Mouse (Mus musculus): Measurements from ENCODE around the gene Fgfbp3. TPM values are rescaled to one million over a fixed set of nuclear protein-coding genes. Genes with fewer than 3 reads are reported as not detected.

Fgfbp3 gene
- polyA plus RNA-seq, 1 experiment from 2014 or later = 11.2 TPM

GRCm38 (mm10) chr19:36909150-36909549, 10.3 kb downstream of the Fgfbp3 start:
- H3K27me3 ChIP-seq = no peaks in the 10 kb centered on the region
- H3K27ac ChIP-seq = no peak overlapping the region
- H3K4me1 ChIP-seq = no peaks in the 10 kb centered on the region
- WGBS = 84% methylated on average over 3 of the region's 3 CpGs
- no peak overlapping the region for H3K4me3 ChIP-seq
- H3K9me3 ChIP-seq = no peaks in the 10 kb centered on the region
- no peak overlapping the region for H3K9ac ChIP-seq
- ATAC-seq (ENCODE audit: insufficient number of reproducible peaks, insufficient read depth, low FRiP score, low TSS enrichment) = no peak
- H3K4me2 ChIP-seq (replicated peaks) = no peak overlapping the region
- no peaks in the 10 kb centered on the region for H3K36me3 ChIP-seq

GRCm38 (mm10) chr19:36904211-36905007, 15.0 kb downstream of the Fgfbp3 start:
- Histone ChIP-seq H3K9ac (peak overlapping the region; percentile 66), H3K27ac (peak overlapping the region; percentile 54), H3K27me3 (no peaks in the 10 kb centered on the region), H3K36me3 (no peaks in the 10 kb centered on the region), H3K4me1 (no peaks in the 10 kb centered on the region), H3K4me3 (peak overlapping the region; percentile 52), H3K4me2 (replicated peaks) (peak overlapping the region; percentile 85), H3K9me3 (no peaks in the 10 kb centered on the region)
- 2% methylated on average over 41 of the region's 41 CpGs for WGBS
- peak; percentile 87 for ATAC-seq (ENCODE audit: insufficient number of reproducible peaks, insufficient read depth, low FRiP score, low TSS enrichment)

- Histone ChIP-seq H3K9ac (no peak overlapping the region), H3K4me1 (no peaks in the 10 kb centered on the region), H3K4me2 (replicated peaks) (peak overlapping the region; percentile 85; the same call in 1 of the 2 replicates), H3K27me3 (no peaks in the 10 kb centered on the region), H3K4me3 (peak overlapping the region; percentile 52; the same call in 1 of the 2 replicates), H3K9me3 (no peaks in the 10 kb centered on the region), H3K36me3 (no peaks in the 10 kb centered on the region), H3K27ac (no peak overlapping the region)
- no peak for ATAC-seq (ENCODE audit: insufficient number of reproducible peaks, insufficient read depth, low FRiP score, low TSS enrichment)
- WGBS = 33% methylated on average over 7 of the region's 7 CpGs
Observed at GRCm38 (mm10) chr19:36903377-36903776, 16.0 kb downstream of the Fgfbp3 start.

- WGBS = 43% methylated on average over 9 of the region's 9 CpGs
- Histone ChIP-seq H3K4me1 (no peaks in the 10 kb centered on the region), H3K27me3 (no peaks in the 10 kb centered on the region), H3K4me3 (no peak overlapping the region), H3K9me3 (no peaks in the 10 kb centered on the region), H3K4me2 (replicated peaks) (no peak overlapping the region), H3K27ac (no peak overlapping the region), H3K36me3 (peaks cover 15% of the 10 kb centered on the region), H3K9ac (no peak overlapping the region)
- no peak for ATAC-seq (ENCODE audit: insufficient number of reproducible peaks, insufficient read depth, low FRiP score, low TSS enrichment)
Observed at GRCm38 (mm10) chr19:36897778-36898177, 21.6 kb downstream of the Fgfbp3 start.

DNA sequence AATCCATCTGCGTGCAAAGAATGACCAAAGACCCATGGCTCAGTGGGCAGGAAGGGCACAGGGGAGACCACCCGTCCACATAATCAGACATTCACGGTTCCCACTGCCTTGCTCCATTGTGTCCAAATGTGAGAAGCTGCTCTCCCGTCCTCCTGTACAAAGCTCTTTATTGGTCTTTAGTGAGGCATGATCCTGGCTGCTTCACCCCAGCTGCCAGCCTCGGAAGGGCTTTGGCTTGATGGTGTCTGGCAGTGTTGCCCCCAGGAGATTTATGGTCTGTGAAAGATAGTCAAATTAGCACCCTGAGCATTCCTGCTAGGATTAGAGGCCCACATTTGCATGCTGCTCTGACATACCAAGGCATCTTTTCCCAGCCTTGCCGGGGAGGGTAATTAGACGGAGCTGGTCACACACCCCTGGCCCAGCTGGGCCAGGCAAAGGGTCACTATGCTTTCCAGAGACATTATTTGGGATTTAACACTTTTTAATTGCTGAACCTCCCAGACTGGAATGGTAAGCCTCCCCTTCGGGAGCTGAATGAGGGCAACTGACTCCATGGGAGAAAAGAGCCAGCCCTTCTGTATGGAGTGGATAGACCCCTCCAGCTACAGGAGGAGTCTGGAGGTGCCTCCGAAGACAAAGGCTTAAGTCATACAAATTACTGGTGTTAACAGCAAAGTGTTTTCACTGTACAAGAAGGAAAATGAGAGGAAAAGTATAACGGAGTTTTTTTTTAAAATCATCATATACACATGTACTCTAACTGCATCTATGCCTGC, 22.4 kb downstream of the Fgfbp3 start:
- Histone ChIP-seq H3K4me1 (no peaks in the 10 kb centered on the region), H3K4me2 (replicated peaks) (no peak overlapping the region), H3K9me3 (no peaks in the 10 kb centered on the region), H3K9ac (no peak overlapping the region), H3K4me3 (no peak overlapping the region), H3K27me3 (no peaks in the 10 kb centered on the region), H3K27ac (peak overlapping the region; percentile 46; the same call in 1 of the 2 replicates), H3K36me3 (peaks cover 19% of the 10 kb centered on the region)
- ATAC-seq (ENCODE audit: insufficient number of reproducible peaks, insufficient read depth, low FRiP score, low TSS enrichment) = peak; percentile 50; the same call in 1 of the 2 replicates
- WGBS = 18% methylated on average over 10 of the region's 10 CpGs

DNA sequence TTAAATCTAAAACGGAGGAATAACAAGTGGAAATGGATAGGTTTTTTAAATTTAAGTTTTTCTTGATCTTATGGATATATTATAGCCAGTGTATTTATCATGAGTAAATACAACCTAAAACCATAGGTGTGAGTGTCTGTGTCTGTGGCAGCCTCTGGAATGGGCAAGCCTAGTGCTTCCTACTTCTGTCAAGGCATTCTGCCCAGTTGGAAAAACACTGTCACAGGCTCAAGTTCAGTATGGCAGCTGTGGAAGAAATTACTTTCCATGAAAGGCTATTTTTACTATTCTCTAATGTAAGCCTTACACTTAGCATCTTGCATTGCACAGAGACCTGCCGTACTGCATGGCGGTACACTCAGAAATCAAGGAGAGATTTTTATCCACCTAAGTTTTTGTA, 27.7 kb downstream of the Fgfbp3 start:
- H3K4me3 ChIP-seq = no peak overlapping the region
- WGBS = 91% methylated on average over 3 of the region's 3 CpGs
- no peak for ATAC-seq (ENCODE audit: insufficient number of reproducible peaks, insufficient read depth, low FRiP score, low TSS enrichment)

DNA sequence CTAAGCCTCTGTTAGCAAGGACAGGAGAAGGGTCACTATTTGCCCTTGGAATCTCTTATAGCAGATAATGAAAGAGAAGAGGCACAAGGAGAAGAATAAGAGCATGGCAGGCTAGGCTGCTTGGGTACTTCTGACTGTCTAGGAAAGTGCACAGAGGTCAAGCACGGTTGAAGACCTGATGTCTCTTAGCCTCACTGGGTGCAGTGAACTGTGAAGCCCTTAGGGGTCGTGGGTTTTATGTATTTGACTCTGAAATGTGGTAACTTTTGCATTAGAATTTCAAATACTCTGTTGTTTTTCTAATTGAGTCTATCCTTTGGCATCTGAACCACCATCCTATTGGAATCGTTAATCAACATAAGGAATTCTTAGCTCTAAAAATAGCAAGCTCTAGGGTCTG, 31.7 kb downstream of the Fgfbp3 start:
- H3K36me3 ChIP-seq = peaks cover 86% of the 10 kb centered on the region
- WGBS = 77% methylated on average over 3 of the region's 3 CpGs
- no peak overlapping the region for H3K9ac ChIP-seq
- no peak for ATAC-seq (ENCODE audit: insufficient number of reproducible peaks, insufficient read depth, low FRiP score, low TSS enrichment)
- no peaks in the 10 kb centered on the region for H3K4me1 ChIP-seq
- H3K27me3 ChIP-seq = no peaks in the 10 kb centered on the region
- H3K4me2 ChIP-seq (replicated peaks) = no peak overlapping the region
- no peaks in the 10 kb centered on the region for H3K9me3 ChIP-seq
- H3K27ac ChIP-seq = no peak overlapping the region
- H3K4me3 ChIP-seq = no peak overlapping the region

More for the DNA sequence above, 27.7 kb downstream of the Fgfbp3 start:
- H3K9ac ChIP-seq = no peak overlapping the region
- H3K4me1 ChIP-seq = no peaks in the 10 kb centered on the region
- H3K27me3 ChIP-seq = no peaks in the 10 kb centered on the region
- H3K4me2 ChIP-seq (replicated peaks) = no peak overlapping the region
- no peak overlapping the region for H3K27ac ChIP-seq
- peaks cover 65% of the 10 kb centered on the region for H3K36me3 ChIP-seq
- no peaks in the 10 kb centered on the region for H3K9me3 ChIP-seq

GRCm38 (mm10) chr19:36886316-36886715, 33.1 kb downstream of the Fgfbp3 start:
- WGBS = 86% methylated on average over 2 of the region's 2 CpGs
- H3K27ac ChIP-seq = no peak overlapping the region

DNA sequence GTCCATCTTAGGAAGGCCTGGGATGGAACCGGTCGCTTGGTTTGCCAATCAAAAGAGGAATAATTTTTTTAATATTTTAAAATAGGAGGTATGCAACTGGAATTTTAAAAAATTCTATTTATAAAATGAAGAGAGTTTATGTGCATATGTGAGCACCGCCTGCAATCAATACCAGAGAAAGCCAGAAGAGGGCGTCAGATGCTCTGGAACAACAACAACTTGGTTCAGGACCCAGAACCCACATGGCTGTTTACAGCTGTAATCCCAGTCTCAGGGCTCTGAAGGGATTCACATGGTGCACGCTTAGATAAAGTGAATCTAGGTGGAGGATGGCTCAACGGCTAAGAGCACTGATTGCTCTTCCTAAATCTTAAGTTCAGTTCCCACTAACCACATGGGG, 36.3 kb downstream of the Fgfbp3 start:
- H3K4me2 ChIP-seq (replicated peaks) = no peak overlapping the region
- no peak for ATAC-seq (ENCODE audit: insufficient number of reproducible peaks, insufficient read depth, low FRiP score, low TSS enrichment)
- H3K4me3 ChIP-seq = no peak overlapping the region
- H3K36me3 ChIP-seq = peaks cover 84% of the 10 kb centered on the region
- no peaks in the 10 kb centered on the region for H3K9me3 ChIP-seq
- no peaks in the 10 kb centered on the region for H3K4me1 ChIP-seq
- no peak overlapping the region for H3K9ac ChIP-seq
- 82% methylated on average over 6 of the region's 6 CpGs for WGBS
- H3K27me3 ChIP-seq = no peaks in the 10 kb centered on the region
- no peak overlapping the region for H3K27ac ChIP-seq

More at GRCm38 (mm10) chr19:36886316-36886715, 33.1 kb downstream of the Fgfbp3 start:
- Histone ChIP-seq H3K4me2 (replicated peaks) (no peak overlapping the region), H3K4me1 (no peaks in the 10 kb centered on the region), H3K27me3 (no peaks in the 10 kb centered on the region), H3K36me3 (peaks cover 89% of the 10 kb centered on the region), H3K9me3 (no peaks in the 10 kb centered on the region), H3K4me3 (no peak overlapping the region), H3K9ac (no peak overlapping the region)
- no peak for ATAC-seq (ENCODE audit: insufficient number of reproducible peaks, insufficient read depth, low FRiP score, low TSS enrichment)

GRCm38 (mm10) chr19:36878743-36879495, 40.5 kb downstream of the Fgfbp3 start:
- H3K4me3 ChIP-seq = no peak overlapping the region
- no peaks in the 10 kb centered on the region for H3K27me3 ChIP-seq
- H3K4me1 ChIP-seq = no peaks in the 10 kb centered on the region
- H3K36me3 ChIP-seq = peaks cover 86% of the 10 kb centered on the region
- H3K27ac ChIP-seq = no peak overlapping the region
- ATAC-seq (ENCODE audit: insufficient number of reproducible peaks, insufficient read depth, low FRiP score, low TSS enrichment) = no peak
- 78% methylated on average over 11 of the region's 11 CpGs for WGBS
- H3K9me3 ChIP-seq = no peaks in the 10 kb centered on the region
- no peak overlapping the region for H3K9ac ChIP-seq
- no peak overlapping the region for H3K4me2 ChIP-seq (replicated peaks)

DNA sequence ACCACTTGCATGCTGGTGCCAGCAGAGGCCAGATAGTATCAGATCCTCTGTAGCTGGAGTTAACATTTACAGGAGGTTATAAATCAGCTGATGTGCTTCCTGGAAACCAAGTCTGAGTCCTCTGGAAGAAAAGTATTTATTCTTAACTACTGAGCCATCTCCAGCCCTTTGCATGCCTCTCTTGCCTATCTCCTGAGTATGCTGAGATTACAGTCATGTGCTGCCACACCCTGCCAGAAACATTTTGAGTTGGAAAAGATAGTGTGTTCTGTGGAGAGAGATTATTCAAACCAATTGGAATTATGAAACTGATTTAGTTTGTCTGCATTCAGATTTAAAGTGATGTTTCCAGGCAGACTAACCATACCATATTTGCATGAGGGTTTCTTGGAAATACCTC, 42.1 kb downstream of the Fgfbp3 start:
- Histone ChIP-seq H3K9ac (no peak overlapping the region), H3K36me3 (peaks cover 84% of the 10 kb centered on the region)

More for the DNA sequence above, 42.1 kb downstream of the Fgfbp3 start:
- H3K4me2 ChIP-seq (replicated peaks) = no peak overlapping the region
- no peak overlapping the region for H3K4me3 ChIP-seq
- no peaks in the 10 kb centered on the region for H3K4me1 ChIP-seq
- H3K9me3 ChIP-seq = no peaks in the 10 kb centered on the region
- ATAC-seq (ENCODE audit: insufficient number of reproducible peaks, insufficient read depth, low FRiP score, low TSS enrichment) = no peak
- no peak overlapping the region for H3K27ac ChIP-seq
- H3K27me3 ChIP-seq = no peaks in the 10 kb centered on the region

Measured in embryonic facial prominence, embryonic 12.5 days (tissue).